Mouse (Mus musculus) natural killer cell, adult 2 months (primary cell): ENCODE measurements around the gene Kmt2a.
"Not testable (repeated sequence)": the region's sequence is repeated elsewhere in the genome, so short reads cannot be mapped to it uniquely, and the experiment has no call there.

Source experiments
- DNase-seq, 2 experiments: peaks; one replicate each; pipeline ENCODE4 v3.0.0; 2022; ENCODE audit warnings: low spot score in 2 of 2

Kmt2a gene

DNA sequence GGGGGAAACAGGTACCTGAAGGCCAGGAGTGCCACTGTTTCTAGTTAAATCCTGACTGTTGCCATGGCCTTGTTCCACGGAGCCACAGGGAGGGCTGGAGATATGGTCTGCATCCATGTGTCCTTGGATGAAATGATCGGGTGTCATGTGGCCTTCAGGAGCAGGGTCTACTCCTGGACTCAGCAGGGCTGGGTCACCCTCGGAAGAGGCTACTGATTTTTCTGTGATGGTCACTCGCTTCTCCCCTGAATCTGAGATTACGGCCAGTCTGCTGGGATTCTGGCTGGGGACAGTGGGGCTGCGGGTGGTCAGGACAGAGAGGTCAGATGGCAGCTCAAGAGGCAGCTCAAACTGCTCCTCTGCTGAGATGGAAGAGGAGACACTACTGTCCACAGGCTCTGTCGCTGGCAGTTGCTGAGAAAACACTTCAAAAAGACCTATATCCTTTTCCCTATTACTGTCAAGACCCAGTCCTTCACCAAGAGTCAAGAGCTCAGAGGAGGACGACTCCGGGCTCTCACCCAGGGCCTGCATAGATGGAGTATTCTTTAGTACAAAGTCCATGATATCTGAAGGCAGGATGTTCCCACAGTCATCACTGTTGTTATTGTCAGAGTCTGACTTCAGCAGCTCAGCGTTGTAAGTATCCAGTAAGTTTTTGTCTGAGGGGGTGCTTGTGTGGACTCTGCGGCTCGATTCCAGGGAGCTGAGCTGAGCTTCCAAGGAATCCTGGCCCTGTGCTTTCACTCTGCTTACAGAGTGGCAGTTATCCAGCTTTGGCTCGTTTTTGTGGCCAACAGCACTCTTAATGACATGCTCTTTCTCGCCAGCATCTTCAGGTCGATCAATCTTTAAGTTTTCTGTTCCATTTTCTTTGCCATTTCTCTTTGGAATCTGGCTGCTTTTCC is 60.9 kb downstream of the Kmt2a start:
- DNase-seq: no peak

DNA sequence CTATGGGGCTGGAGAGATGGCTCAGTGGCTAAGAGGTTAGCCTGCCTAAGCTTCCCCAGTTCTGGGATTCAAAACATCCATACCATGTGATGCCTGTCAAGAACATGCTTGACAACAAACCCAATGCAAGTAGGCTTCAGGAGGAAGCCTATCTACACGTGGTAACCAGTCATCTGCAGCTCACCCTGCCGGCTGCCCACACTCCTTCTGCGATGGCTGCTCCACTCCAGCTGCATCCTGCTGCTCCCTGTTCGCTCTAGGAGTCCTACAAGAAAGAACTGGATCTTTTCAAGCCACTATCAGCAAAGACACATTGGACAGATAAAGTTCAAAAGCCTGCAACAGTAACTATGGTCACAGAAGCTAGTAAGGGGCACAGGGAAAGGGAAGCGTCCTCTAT is 63.6 kb downstream of the Kmt2a start:
- DNase-seq: no peak

DNA sequence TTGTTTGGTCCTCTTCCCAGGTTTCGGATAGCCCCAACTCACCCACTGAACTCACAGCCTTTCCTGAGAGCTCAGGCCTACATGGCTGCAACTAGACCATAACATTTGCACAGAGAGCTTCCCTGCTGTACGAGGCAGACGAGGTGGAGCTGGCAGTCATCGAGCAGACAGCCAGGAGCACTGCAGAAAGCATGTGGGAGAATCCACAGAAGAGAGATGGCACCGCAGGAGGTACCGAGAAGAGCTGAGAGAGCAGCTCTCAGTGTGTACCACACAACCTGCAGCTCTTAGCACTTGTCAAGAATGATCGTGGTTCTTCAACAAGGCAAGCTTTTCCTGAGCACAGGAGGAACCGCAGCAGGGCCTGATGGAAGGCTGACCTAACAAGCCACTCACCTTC is 66.9 kb downstream of the Kmt2a start:
- no peak for DNase-seq

DNA sequence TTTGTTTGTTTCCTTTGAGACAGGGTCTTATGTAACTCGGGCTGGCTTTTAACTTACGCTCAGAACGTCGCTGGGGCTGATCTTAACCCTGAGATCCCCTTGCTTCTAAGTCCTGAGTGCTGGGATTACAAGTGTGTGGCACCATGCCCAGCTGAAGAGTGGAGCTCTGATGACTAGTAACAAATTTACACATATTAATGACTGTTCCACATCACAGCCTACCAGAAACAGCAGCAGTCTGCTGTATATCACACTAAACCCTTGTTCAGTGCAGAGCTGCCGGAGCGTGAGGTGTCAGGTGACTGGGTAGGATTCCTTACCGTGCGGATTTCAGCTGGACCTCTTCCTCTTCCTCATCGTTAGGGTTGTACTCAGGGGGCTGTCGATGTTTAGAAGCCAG is 70.8 kb downstream of the Kmt2a start:
- no peak for DNase-seq

DNA sequence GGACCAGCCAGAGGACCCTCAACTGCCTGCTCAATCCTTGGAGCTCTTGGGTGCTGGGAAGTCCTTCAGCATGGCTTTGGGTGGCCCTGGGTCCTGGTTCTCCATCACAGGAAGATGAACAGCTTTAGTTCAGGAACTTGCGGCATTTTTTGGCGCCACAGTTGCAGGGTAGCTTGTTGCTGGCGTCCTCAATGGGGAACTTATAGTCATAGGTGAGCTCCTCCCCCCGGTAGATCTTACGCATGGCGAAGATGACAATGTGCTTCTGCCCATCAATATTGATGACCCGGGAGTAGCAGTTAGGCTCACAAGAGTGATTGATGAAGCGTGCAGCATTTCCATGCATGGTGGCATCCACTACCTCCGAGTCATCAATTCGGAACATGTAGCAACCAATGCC is 73.3 kb downstream of the Kmt2a start:
- no peak for DNase-seq

DNA sequence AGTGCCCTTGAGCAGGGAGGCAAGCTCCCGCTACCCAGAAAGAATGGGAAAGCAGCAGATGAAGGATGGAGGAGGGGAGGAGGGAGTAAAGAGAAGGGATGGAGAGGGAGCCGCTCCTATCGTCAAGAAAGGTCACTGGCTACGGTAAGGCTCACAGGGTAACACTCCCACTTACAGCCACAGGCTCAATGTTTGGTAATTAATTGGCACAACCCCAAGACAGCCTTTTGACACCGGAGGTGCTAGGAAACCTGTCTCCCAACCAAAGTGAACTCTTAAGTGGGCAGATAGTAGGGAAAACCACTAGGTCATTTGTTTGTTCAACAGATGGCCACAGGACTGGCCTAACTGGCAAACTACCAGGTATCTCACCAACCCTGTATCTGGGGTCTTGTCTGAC is 74.0 kb downstream of the Kmt2a start:
- no peak for DNase-seq

DNA sequence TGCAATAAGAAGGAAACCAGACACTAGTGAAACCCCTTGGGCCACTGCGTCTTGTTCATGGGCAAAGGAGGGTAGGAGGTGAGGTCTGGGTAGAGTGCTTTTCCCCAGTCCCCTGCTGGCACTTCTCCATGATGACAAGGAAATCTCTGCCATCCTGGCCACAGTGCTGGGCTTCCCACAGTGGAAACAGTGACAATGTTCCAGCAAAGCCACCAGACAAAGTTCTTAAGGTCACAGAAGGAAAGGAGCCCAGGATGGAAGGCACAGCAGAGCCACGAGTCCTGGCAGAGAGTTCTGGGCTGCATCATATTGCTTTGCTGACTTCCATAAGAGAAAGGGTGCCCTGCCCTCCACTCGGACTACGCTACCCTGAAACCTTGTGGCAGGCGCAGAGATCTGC is 75.6 kb downstream of the Kmt2a start:
- DNase-seq: no peak

DNA sequence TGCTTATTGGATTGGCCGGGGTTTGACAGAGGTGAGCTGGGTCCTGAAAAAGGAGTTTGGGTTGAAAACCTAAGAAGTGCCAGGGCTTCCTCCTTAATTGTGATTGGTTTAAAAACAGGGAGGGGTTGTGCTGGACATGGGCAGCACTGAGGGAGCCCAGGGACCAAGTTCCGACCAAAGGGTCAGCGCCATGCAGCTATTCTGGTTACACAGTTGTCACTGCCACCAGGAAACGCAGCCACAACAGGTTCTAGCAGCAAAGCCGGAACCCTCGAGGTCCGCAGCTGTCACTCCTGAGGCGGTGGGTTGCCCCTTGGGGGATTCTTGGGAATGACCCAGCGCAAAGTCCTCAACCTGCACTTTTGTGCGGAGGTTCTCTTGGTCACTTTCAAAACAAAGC is 76.4 kb downstream of the Kmt2a start:
- no peak for DNase-seq

DNA sequence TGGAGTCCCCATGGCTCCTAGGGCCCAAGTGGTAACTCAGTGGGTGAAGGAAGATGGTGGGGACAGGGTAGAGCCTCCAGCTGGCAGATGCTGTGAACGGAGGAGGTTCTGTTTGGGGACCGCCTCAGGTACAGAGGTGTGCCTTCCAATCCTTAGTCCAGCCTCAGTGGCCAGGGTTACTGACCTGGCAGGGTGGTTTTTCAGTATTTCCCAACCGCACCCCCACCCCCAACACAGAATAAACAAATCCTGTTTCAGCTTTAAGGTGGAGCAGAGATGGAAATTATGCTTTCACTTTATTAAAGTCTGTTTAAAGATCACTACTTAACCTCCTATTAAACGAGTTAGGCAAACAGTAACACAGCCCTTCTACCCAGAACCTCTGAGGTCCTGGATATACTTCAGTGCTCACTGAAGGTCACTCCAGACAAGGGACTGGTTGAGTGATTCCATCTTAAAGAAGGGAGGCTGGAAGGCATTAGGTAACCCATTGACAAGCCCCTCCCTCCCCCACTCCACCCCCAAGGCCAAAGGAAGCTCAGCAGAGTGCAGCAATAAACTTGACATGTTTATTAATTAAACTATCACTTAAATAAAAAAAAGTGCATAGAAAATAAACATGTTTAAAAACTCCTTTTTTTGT is 78.2 kb downstream of the Kmt2a start, which contains the start of gene Ttc36:
Gene Ttc36, minus strand, starts transcription at position 265 of the 643 bp plus-strand sequence.
- no peak for DNase-seq

DNA sequence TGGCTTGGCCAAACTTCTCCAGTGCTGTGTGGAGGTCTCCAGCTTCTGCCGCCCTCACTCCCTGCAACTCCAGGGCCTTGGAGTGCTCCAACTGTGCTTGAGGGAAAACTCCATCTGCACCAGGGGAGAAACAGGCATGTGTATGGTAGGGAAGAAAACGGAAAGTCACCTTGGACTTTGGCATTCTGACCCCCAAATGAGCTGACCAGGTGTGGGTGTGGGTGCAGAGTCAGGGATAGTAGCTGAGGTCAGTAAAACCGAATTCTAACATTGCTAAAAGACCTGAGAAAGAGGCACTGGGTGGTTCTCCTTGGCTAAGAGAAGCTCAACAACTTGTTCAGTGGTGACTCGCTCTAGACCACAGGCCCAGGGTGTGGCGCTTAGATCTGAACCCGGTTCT is 79.4 kb downstream of the Kmt2a start:
- no peak for DNase-seq

DNA sequence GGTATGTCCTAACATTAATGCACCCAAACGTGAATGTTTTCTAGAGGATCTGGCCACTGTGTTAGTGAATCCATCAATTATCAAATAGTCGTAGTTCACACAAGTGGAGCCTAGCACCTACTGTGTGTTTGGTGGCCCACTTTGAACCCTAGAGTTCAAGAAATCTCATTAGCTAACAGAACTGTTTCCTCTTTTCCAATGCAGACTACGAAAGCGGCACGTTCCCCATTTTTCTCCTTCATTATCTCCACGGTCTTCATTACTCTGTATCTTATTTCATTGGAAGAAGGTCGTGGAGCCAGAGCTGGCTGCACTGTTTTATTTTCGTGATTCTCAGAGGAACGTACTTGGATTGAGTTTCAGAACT is 81.2 kb downstream of the Kmt2a start:
- no peak for DNase-seq

DNA sequence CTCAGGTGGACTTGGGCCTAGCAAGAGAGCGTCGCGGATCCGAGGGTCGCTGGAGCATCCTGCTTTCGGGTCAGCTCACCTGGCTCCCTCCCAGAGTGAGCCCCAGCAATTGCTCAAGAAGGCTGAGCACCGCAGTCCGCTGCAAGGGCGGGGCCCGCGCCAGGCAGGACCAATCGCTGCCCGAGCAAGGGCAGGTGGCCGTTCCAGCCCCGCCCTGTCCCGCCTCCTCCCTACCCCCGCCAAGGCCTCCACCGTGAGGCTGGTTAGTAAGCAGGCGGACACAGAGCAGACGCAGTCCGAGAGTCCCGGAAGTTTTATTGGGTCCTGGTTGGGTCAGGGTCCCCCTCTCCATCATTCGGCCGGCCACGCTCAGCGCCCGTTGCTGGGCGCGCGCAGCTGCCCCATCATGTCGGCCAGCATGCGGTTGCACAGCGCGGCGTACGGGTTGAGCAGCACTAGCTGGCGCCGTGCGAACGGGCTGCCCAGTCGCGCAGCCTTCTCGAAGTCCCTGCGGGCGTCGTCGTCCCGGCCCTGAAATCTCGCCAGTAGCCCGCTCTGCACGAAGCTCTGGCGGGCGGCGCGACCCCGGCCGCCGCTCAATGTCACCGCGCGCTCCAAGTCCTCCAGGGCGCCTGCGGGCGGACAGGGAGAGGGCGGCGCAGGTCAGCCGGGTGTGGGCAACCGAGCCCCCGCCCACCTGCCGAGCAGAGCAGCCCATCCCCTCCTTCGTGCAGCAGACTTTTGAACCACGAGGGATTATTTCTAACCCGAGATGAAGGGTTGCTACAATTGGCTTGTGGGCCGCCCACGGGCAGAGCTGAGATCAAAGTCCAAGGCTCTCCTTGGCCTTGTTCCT is 81.8 kb downstream of the Kmt2a start, which contains the start of gene Tmem25:
Gene Tmem25, minus strand, starts transcription at position 206 of the 856 bp plus-strand sequence.
- DNase-seq: peak; percentile 50 to 51

DNA sequence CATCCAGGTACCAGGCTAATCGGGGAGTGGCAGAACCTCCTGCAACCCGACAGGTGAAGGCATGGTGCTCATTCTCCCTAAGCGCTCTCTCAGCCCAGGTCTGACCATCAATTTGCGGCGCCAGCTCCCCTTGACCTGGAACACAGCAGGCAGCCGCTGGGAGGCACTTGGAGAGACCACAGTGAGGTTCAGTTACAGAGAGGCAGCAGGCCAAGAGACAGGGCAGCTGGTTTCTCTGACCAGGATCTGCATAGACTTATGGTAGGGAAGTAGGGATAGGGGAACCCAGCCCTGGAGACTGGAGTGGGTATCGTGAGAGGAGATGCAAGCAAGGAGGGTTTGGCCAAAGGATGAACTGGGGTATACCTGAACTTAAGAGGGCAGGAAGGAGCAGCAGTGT is 82.8 kb downstream of the Kmt2a start:
- no peak for DNase-seq

DNA sequence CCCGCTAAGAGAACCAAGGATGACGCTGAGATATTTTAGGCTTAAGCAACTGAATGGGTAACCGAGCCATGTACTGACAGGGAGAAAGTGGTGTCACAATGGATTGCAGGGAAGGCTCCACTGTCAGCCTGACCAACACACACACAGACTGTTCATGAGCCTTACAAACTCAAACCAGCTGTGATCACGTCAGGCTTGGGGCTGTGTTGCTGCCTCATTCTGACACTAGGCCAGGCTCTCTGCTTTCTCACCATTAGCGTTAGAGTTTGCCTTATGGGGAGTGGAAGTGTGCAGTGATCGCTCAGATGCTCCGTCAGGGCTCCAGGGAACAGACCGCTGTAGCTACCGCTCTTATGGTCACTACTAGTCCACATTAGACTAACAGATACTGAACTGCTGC is 88.3 kb downstream of the Kmt2a start:
- no peak for DNase-seq

DNA sequence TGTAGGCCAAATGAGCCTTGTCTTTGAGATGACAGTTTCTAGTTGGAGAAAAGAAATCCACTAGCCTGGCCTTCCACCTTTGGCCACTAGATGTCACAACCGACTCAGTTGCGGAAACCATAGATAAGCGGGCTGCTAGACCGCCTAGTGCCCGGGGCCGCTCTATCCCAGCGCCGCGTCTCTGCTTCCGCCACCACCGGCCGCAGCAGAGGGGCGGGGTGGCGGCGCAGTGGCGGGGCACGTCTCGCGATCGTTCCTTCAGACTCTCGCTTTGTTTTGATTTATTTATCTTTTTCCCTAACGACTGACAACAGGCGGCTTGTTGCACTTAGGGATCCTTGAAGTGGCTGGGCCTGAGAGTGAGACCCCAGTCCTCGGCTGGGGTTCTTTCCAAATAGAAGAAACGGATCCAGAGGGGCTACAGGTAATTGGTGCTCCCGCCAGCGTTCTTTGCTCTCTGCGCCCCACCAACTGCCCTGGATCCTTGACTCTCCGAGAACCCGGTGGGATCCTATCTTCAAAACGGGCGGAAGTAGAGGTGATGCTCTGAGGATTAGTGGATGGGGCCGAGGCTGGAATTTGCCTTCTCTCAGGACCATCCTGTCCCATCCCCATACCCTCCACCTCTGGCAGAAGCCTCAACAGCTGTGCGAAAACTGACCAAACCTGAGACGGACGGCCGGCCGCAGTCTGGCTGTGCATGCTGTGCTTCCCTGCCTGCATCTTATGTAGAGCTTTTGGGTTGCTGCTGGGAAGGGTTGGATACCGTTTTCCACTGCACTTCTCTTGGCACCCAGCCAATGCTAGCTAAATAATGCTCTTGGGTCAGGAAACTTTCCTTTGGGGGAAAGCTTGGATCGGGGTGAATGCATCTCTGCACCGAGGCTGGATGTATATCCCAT is 108.1 kb downstream of the Kmt2a start:
- DNase-seq: peak; percentile 92 to 94

DNA sequence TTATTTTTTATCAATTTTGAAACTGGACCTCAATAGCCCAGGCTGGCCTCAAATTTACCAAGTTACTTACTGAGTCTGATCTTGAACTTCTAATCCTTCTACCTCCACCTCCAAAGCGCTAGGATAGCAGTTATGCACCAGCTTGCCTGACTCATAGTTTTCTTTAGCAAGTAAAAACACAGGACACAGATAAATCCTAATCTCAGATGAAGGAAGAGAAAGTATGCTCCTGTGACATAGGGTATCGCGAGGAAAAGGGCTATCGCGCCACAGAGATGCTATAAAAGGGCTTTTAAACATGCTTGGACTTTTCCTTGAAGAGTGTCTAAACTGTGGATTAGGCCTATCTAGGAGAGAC is 108.7 kb downstream of the Kmt2a start:
- DNase-seq: no peak

DNA sequence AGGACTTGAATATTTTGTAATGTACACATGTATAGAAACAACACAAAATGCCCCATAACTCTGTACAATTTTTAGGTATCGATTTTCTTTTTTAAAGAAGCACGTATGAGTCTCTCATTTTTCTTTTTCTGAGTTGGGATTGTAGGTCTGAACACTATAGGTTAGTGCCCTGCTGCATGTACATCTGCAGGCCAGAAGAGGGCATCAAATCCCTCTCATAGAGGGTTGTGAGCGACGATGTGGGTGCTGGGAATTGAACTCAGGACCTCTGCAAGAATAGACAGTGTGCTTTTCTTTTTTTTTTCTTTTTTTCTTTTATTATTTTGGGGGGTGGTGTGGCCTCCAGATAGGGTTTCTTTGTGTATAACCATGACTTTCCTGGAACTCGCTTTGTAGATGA is 109.7 kb downstream of the Kmt2a start:
- DNase-seq: no peak

DNA sequence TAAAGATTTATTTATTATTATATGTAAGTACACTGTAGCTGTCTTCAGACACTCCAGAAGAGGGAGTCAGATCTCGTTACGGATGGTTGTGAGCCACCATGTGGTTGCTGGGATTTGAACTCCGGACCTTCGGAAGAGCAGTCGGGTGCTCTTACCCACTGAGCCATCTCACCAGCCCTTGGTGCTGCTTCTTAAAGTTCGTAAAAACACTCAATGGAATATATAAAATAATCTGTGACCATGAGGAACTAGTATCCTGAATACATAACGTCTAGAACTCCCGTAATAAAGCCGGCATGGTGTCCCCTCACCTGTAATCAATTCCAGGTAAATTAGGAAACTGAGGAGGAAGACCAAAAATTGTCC is 113.1 kb downstream of the Kmt2a start:
- DNase-seq: not testable (repeated sequence)

DNA sequence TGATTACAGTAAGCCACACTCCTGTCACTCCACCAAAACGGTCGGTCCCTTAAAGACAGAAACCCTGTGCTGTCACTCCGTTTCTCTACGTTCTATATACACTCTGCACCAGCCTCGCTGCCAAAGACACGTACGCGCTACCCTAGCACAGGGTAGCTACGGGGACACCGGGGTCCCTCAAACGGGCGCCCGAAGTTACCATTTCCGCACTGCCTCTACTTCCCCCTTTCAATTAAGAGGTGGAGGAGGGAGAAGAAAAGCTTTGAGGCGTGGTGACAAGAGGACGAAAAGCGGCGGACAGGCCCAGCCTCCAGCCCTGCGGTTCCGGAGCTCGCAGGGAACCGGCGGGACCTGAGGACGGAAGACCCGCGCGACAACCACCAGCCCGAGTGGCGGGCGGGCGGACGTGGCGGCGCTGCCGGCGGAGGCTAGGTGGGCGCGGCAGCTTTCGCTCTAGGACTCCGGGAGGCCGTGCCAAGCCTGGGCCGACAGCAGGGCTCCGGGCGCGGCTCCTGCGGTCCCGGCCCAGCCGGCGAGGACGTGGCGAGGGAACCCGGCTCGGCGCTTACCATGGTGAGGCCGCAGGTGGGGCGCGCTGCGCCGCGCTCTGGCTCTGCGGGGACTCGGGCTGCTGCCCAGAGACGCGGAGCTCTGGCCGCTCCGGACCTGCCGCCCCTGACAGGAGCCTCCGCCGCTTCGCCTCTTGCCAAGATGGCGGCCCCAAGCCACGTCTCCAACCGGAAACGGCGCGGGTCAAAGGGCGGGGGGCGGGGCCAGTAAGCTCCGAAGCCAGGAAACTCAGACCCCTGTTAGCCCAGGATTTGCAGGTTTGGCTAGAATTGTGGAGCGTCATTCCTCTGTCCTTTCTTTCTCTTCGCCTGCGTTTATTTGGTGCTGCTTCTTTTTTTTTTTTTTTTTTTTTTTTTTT is 113.7 kb downstream of the Kmt2a start, which contains the start of the genes Arcn1 and Ift46:
Gene Arcn1, minus strand, starts transcription at position 745 of the 928 bp plus-strand sequence.
Gene Ift46, plus strand, starts transcription at position 808 of the 928 bp plus-strand sequence.
- DNase-seq: peak; percentile 74 to 78

DNA sequence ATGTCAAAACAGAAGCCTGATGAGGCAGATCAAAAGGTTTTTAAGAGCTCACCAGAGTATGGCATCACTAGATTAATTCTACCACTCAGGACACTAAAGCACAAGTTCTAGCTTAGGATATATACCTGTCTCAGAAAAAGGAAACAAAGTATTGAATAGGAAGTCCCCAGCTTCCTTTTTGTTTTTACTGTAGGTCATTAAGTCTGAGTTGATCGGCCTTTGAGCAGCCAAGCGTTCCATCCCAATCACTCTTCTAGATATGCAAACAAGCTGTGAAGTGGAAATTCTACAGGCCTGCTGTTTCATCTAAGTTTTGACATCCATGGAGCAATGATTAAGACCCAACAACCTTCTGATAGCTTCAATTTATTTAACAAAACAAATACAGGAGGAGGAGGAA is 120.2 kb downstream of the Kmt2a start:
- no peak for DNase-seq
